Mouse (Mus musculus) midbrain, embryonic 12.5 days (tissue): ENCODE results near the gene Olfr1155. TPM values are rescaled to one million over a fixed set of nuclear protein-coding genes. Genes with fewer than 3 reads are reported as not detected.

Experiments used
- ATAC-seq: fragments of 200-750 bp; cut with Nextera tagmentation; 2 replicates; pipeline ENCODE4 v1.8.0; 2017; ENCODE audit warnings: low read depth, moderate TSS enrichment, moderate library complexity; ENCODE audit not compliant: low FRiP score
- H3K27ac ChIP-seq: fragments of 300-500 bp; sonication (generic); replicated peaks from 2 replicates; pipeline ENCODE4 v1.5.1; 2016; ENCODE audit warnings: mild to moderate bottlenecking
- H3K27me3 ChIP-seq: fragments of 300-500 bp; sonication (generic); 2 replicates; pipeline ENCODE4 v1.6.1; 2016; ENCODE audit warnings: mild to moderate bottlenecking
- H3K36me3 ChIP-seq: fragments of 300-500 bp; sonication (generic); 2 replicates; pipeline ENCODE4 v1.6.1; 2016
- H3K4me1 ChIP-seq: fragments of 300-500 bp; sonication (generic); 2 replicates; pipeline ENCODE4 v1.6.1; 2016
- H3K4me2 ChIP-seq: fragments of 300-500 bp; sonication (generic); replicated peaks from 2 replicates; pipeline ENCODE4 v1.6.1; 2016; ENCODE audit warnings: mild to moderate bottlenecking, moderate library complexity
- H3K4me3 ChIP-seq: fragments of 300-500 bp; sonication (generic); 2 replicates; pipeline ENCODE4 v1.5.1; 2016; ENCODE audit warnings: mild to moderate bottlenecking
- H3K9ac ChIP-seq: fragments of 300-500 bp; sonication (generic); replicated peaks from 2 replicates; pipeline ENCODE4 v1.6.1; 2016; ENCODE audit warnings: mild to moderate bottlenecking, moderate library complexity
- H3K9me3 ChIP-seq: fragments of 300-500 bp; sonication (generic); 2 replicates; pipeline ENCODE4 v1.6.1; 2016; ENCODE audit warnings: mild to moderate bottlenecking
- WGBS: fragments of 180-500 bp; shearing (Covaris S2); methylation state at CpG from one replicate; pipeline ENCODE4 v1.1.7; 2016; 5-methylcytosine and 5-hydroxymethylcytosine counted together
- polyA plus RNA-seq: library from polyadenylated mRNA; unstranded; fragments of >200 nt; fragmentation: Nextera tagmentation; extraction: Ambion mirVana; gene quantifications from 2 replicates; pipeline ENCODE4 v1.2.1, GENCODE M21; 2016

The Olfr1155 gene
- polyA plus RNA-seq, result not detected in 2 replicates

DNA sequence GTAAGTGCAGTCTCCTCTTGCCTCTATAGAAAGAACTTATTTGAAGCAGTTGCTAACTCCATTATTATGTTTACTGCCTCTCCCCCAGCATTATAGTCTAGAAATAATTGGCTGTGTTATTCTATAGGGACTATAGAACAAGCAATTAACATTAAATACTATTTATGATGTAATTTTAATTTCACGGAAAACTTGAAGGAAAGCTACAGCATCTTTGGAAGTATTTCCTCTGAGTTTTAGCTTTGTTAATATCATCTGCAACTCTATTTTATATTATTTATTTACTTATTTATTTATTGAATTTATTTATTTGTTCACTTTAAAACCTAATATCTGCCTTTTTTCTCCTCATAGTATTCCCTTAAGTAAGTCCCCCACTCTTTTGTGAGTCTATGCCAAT lies at the start of gene Olfr1155:
Olfr1155 (minus strand) TSS at position 101 of the 400 bp plus-strand sequence.
- H3K4me1 ChIP-seq, result no peaks in the 10 kb centered on the region
- no peak for ATAC-seq
- H3K4me2 ChIP-seq, result no peak within 1 kb of the TSS
- H3K4me3 ChIP-seq, result no peak within 1 kb of the TSS
- H3K27me3 ChIP-seq, result no peaks in the 10 kb centered on the region
- 96% methylated on average over 1 of the region's 1 CpGs for WGBS
- H3K36me3 ChIP-seq, result no peaks in the 10 kb centered on the region
- no peak within 1 kb of the TSS for H3K9ac ChIP-seq
- no peaks in the 10 kb centered on the region for H3K9me3 ChIP-seq
- no peak within 1 kb of the TSS for H3K27ac ChIP-seq

DNA sequence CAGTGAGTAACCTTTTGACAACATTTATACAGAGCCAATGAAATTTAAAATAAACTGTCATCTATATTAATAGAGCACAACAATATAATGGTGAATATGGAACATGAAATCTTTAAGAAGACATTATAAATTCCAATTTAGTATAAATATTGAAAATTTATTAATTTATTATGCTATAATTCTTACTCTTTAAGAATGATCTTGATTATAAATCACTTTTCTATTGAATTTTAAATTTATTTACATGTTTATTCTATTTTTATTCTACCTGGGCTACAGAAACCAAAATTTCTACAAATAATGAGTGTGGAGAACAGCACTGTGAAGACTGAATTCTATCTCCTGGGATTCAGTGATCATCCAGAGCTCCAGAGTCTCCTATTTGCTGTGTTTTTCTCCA lies 44.9 kb upstream of the Olfr1155 start, which contains the start of gene Olfr1158:
Olfr1158 (plus strand) TSS at position 301 of the 400 bp plus-strand sequence.
- no peaks in the 10 kb centered on the region for H3K4me1 ChIP-seq
- H3K9me3 ChIP-seq, result no peaks in the 10 kb centered on the region
- H3K27me3 ChIP-seq, result no peaks in the 10 kb centered on the region
- H3K36me3 ChIP-seq, result no peaks in the 10 kb centered on the region
- no peak within 1 kb of the TSS for H3K4me3 ChIP-seq
- H3K4me2 ChIP-seq, result no peak within 1 kb of the TSS
- H3K9ac ChIP-seq, result no peak within 1 kb of the TSS
- ATAC-seq, result no peak
- H3K27ac ChIP-seq, result no peak within 1 kb of the TSS

DNA sequence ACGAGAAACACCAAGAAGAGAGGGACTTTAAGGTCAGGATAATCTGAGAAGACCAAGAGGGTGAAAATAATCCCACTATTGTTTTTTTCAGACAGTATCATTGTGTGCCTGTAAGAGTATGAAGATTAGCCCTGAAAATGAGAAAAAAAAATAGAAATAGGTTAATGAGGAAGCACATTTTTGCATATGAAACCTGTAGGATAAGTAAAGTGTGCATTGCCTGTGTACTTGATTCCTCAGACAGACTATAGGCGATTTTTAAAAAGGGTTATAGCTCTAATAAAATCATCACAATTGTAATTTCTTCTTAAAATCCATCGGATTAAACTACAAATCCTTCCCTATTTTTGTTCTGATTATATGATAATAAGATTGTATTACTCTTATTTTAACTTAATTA lies 29.6 kb upstream of the Olfr1155 start, which contains the start of gene Olfr74:
Olfr74 (minus strand) TSS at position 101 of the 400 bp plus-strand sequence.
- H3K9ac ChIP-seq, result no peak within 1 kb of the TSS
- WGBS, result 69% methylated on average over 3 of the region's 3 CpGs
- H3K27me3 ChIP-seq, result no peaks in the 10 kb centered on the region
- ATAC-seq, result no peak
- no peaks in the 10 kb centered on the region for H3K36me3 ChIP-seq
- H3K4me1 ChIP-seq, result no peaks in the 10 kb centered on the region
- H3K9me3 ChIP-seq, result no peaks in the 10 kb centered on the region
- H3K4me3 ChIP-seq, result no peak within 1 kb of the TSS
- H3K27ac ChIP-seq, result no peak within 1 kb of the TSS
- H3K4me2 ChIP-seq, result no peak within 1 kb of the TSS

DNA sequence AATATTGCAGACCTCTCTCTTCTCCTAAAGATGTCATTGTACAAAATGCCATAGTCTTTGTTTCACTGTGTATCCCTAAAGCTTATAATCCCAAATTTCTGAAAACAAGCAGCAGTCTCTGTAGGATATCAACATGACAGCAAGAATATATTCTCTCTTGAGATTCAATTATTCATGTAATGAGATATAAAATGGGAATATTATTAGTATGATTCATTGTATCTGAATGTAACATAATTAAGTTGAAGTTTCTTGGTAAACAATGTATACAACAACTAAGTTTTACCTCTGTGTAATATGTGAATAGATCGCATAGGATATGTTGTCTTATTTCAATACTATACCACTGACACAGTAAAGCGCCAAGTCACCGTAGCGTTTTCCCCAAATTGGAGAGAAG lies 23.3 kb upstream of the Olfr1155 start, which contains the start of gene Olfr1157:
Olfr1157 (minus strand) TSS at position 101 of the 400 bp plus-strand sequence.
- Histone ChIP-seq H3K36me3 (no peaks in the 10 kb centered on the region), H3K4me2 (no peak within 1 kb of the TSS), H3K4me3 (no peak within 1 kb of the TSS), H3K9me3 (no peaks in the 10 kb centered on the region), H3K9ac (no peak within 1 kb of the TSS), H3K27me3 (no peaks in the 10 kb centered on the region), H3K4me1 (no peaks in the 10 kb centered on the region), H3K27ac (no peak within 1 kb of the TSS)
- 89% methylated on average over 4 of the region's 4 CpGs for WGBS
- ATAC-seq, result no peak

DNA sequence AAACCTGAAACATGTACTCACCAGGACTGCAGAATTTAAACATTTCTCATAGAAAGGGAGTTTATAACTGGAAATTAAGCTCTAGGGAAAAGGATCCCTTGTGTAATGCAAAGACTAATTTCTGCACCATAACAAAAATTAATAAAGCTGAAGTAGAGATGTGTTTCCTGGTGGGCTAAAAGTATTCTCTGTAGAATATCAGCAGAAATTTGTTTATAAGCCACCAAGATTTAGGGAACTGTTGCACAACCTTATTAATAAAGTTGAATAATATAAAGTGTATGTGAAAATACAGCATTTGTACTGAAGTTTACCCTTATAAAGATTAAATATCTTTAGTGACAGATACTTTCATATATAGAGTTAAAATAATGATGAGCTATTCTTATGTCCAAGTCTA lies 8.1 kb upstream of the Olfr1155 start, which contains the start of gene Olfr1156:
Olfr1156 (minus strand) TSS at position 101 of the 400 bp plus-strand sequence.
- H3K27me3 ChIP-seq, result no peaks in the 10 kb centered on the region
- H3K27ac ChIP-seq, result no peak within 1 kb of the TSS
- H3K4me2 ChIP-seq, result no peak within 1 kb of the TSS
- no peak within 1 kb of the TSS for H3K4me3 ChIP-seq
- no peaks in the 10 kb centered on the region for H3K4me1 ChIP-seq
- ATAC-seq, result no peak
- H3K36me3 ChIP-seq, result no peaks in the 10 kb centered on the region
- H3K9ac ChIP-seq, result no peak within 1 kb of the TSS
- H3K9me3 ChIP-seq, result no peaks in the 10 kb centered on the region

DNA sequence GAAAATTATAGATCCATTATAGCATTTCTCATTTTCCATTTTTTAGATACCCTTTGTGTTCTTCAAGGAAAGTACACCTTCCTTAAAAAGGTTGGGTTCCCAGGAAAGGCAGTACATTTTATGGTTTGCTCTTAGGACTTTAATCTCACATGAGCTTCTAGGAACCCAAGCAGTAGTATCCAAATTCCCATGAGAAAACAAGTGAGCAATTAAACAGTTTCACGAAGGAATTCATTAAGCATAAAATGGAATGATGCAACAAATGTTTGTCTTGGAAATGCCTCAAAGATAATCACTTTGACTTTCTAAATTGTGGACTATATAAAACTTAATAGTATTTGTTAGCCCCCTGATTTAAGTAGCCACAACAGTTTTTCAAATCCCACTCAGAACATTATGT lies 39.9 kb downstream of the Olfr1155 start, which contains the start of gene Olfr1154:
Olfr1154 (minus strand) TSS at position 101 of the 400 bp plus-strand sequence.
- Histone ChIP-seq H3K27ac (no peak within 1 kb of the TSS), H3K4me1 (no peaks in the 10 kb centered on the region), H3K4me3 (no peak within 1 kb of the TSS), H3K9ac (no peak within 1 kb of the TSS), H3K9me3 (no peaks in the 10 kb centered on the region), H3K27me3 (no peaks in the 10 kb centered on the region), H3K36me3 (no peaks in the 10 kb centered on the region), H3K4me2 (no peak within 1 kb of the TSS)
- 93% methylated on average over 1 of the region's 1 CpGs for WGBS
- ATAC-seq, result no peak

DNA sequence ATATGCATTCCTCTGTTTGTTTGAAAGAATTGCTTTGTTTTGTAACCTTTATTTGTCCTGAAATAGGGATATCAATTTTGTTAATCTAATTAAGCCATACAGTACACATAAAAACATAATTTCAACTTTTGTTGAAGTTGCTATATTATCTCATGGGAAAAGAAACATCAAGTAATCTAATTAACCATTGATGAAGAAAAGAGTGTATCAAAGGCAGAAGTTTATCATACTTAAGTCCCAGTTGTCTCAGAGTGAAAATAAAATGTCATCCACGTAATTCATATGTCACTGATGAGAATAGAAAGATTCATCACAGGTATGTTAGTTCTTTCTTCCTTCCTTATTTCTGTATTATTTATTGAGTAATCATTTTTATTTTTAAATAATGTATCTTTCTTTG lies 50.3 kb downstream of the Olfr1155 start, which contains the start of gene Olfr1153:
Olfr1153 (plus strand) TSS at position 301 of the 400 bp plus-strand sequence.
- H3K4me3 ChIP-seq, result no peak within 1 kb of the TSS
- no peaks in the 10 kb centered on the region for H3K9me3 ChIP-seq
- H3K36me3 ChIP-seq, result no peaks in the 10 kb centered on the region
- H3K4me1 ChIP-seq, result no peaks in the 10 kb centered on the region
- no peak within 1 kb of the TSS for H3K4me2 ChIP-seq
- no peaks in the 10 kb centered on the region for H3K27me3 ChIP-seq
- no peak within 1 kb of the TSS for H3K27ac ChIP-seq
- H3K9ac ChIP-seq, result no peak within 1 kb of the TSS
- 73% methylated on average over 1 of the region's 1 CpGs for WGBS
- no peak for ATAC-seq

Other genes starting within 250 kb of the Olfr1155 start
- gene Olfr1137, start 232.0 kb downstream of the Olfr1155 start, polyA plus RNA-seq, result not detected in 2 replicates
- gene Olfr1138, start 205.2 kb downstream of the Olfr1155 start, polyA plus RNA-seq, result not detected in 2 replicates
- not detected in 2 replicates for gene Olfr1140, start 201.4 kb downstream of the Olfr1155 start, polyA plus RNA-seq
- not detected in 2 replicates for gene Olfr1141, start 191.1 kb downstream of the Olfr1155 start, polyA plus RNA-seq
- not detected in 2 replicates for gene Olfr152, start 165.7 kb downstream of the Olfr1155 start, polyA plus RNA-seq
- not detected in 2 replicates for gene Olfr1143, start 144.5 kb downstream of the Olfr1155 start, polyA plus RNA-seq
- not detected in 2 replicates for gene Olfr1145, start 135.3 kb downstream of the Olfr1155 start, polyA plus RNA-seq
- not detected in 2 replicates for gene Olfr1148, start 114.6 kb downstream of the Olfr1155 start, polyA plus RNA-seq
- gene Olfr1150-ps1, start 101.1 kb downstream of the Olfr1155 start, polyA plus RNA-seq, result not detected in 2 replicates
- not detected in 2 replicates for gene Olfr1151, start 89.3 kb downstream of the Olfr1155 start, polyA plus RNA-seq
- gene Olfr1152, start 78.6 kb downstream of the Olfr1155 start, polyA plus RNA-seq, result not detected in 2 replicates
- gene Olfr1153, start 50.2 kb downstream of the Olfr1155 start, polyA plus RNA-seq, result not detected in 2 replicates
- gene Olfr1154, start 40.0 kb downstream of the Olfr1155 start, polyA plus RNA-seq, result not detected in 2 replicates
- gene Olfr1156, start 8.0 kb upstream of the Olfr1155 start, polyA plus RNA-seq, result not detected in 2 replicates
- not detected in 2 replicates for gene Olfr1157, start 23.2 kb upstream of the Olfr1155 start, polyA plus RNA-seq
- gene Olfr74, start 29.5 kb upstream of the Olfr1155 start, polyA plus RNA-seq, result not detected in 2 replicates
- gene Olfr1158, start 45.0 kb upstream of the Olfr1155 start, polyA plus RNA-seq, result not detected in 2 replicates
- gene Olfr1160, start 63.1 kb upstream of the Olfr1155 start, polyA plus RNA-seq, result not detected in 2 replicates
- not detected in 2 replicates for gene Olfr1161, start 77.6 kb upstream of the Olfr1155 start, polyA plus RNA-seq
- not detected in 2 replicates for gene Olfr73, start 92.6 kb upstream of the Olfr1155 start, polyA plus RNA-seq
- not detected in 2 replicates for gene Olfr1162, start 106.0 kb upstream of the Olfr1155 start, polyA plus RNA-seq
- gene Olfr1163, start 126.7 kb upstream of the Olfr1155 start, polyA plus RNA-seq, result not detected in 2 replicates
- not detected in 2 replicates for gene Olfr1164, start 148.8 kb upstream of the Olfr1155 start, polyA plus RNA-seq
- gene Olfr1166, start 183.1 kb upstream of the Olfr1155 start, polyA plus RNA-seq, result not detected in 2 replicates
- not detected in 2 replicates for gene Olfr1167, start 210.1 kb upstream of the Olfr1155 start, polyA plus RNA-seq
- not detected in 2 replicates for gene Olfr1168, start 236.7 kb upstream of the Olfr1155 start, polyA plus RNA-seq